Mouse (Mus musculus): Measurements from ENCODE around the gene Olfr1395. TPM values are rescaled to one million over a fixed set of nuclear protein-coding genes. Genes with fewer than 3 reads are reported as not detected.

Gene Olfr1395
- polyA plus RNA-seq, 1 experiment, result not detected

GRCm38 (mm10) chr11:49108833-49109232 lies 33.2 kb upstream of the Olfr1395 start:
- no peaks in the 10 kb centered on the region for H3K9me3 ChIP-seq (ENCODE audit: control insufficient read depth, low read length)
- no peak for TF ChIP-seq GATA1 (IDR thresholded peaks at IDR 0.05; ENCODE audit: low read length)
- no peak for TF ChIP-seq TAL1 (IDR thresholded peaks at IDR 0.05; ENCODE audit: low read length)
- H3K36me3 ChIP-seq (ENCODE audit: control insufficient read depth), result no peaks in the 10 kb centered on the region
- H3K4me1 ChIP-seq (ENCODE audit: control insufficient read depth), result peaks cover 4% of the 10 kb centered on the region
- no peak overlapping the region for H3K4me3 ChIP-seq (replicated peaks)
- no peaks in the 10 kb centered on the region for H3K27me3 ChIP-seq (ENCODE audit: control insufficient read depth)

GRCm38 (mm10) chr11:49111000-49111399 lies 31.1 kb upstream of the Olfr1395 start:
- Histone ChIP-seq H3K27me3 (ENCODE audit: control insufficient read depth) (no peaks in the 10 kb centered on the region), H3K9me3 (ENCODE audit: control insufficient read depth, low read length) (no peaks in the 10 kb centered on the region), H3K4me1 (ENCODE audit: control insufficient read depth) (no peaks in the 10 kb centered on the region), H3K4me3 (replicated peaks) (no peak overlapping the region), H3K36me3 (ENCODE audit: control insufficient read depth) (no peaks in the 10 kb centered on the region)
- TF ChIP-seq GATA1 (IDR thresholded peaks at IDR 0.05; ENCODE audit: low read length), result no peak
- no peak for TF ChIP-seq TAL1 (IDR thresholded peaks at IDR 0.05; ENCODE audit: low read length)

- Histone ChIP-seq H3K36me3 (ENCODE audit: control insufficient read depth) (no peaks in the 10 kb centered on the region), H3K4me3 (replicated peaks) (no peak overlapping the region), H3K27me3 (ENCODE audit: control insufficient read depth) (no peaks in the 10 kb centered on the region), H3K9me3 (ENCODE audit: control insufficient read depth, low read length) (no peaks in the 10 kb centered on the region), H3K4me1 (ENCODE audit: control insufficient read depth) (no peaks in the 10 kb centered on the region)
- TF ChIP-seq TAL1 (IDR thresholded peaks at IDR 0.05; ENCODE audit: low read length) (no peak), GATA1 (IDR thresholded peaks at IDR 0.05; ENCODE audit: low read length) (no peak)
Measured at GRCm38 (mm10) chr11:49112624-49113219, 29.4 kb upstream of the Olfr1395 start.

GRCm38 (mm10) chr11:49114158-49114557 lies 27.9 kb upstream of the Olfr1395 start:
- Histone ChIP-seq H3K9me3 (ENCODE audit: control insufficient read depth, low read length) (no peaks in the 10 kb centered on the region), H3K4me1 (ENCODE audit: control insufficient read depth) (no peaks in the 10 kb centered on the region), H3K4me3 (replicated peaks) (no peak overlapping the region), H3K36me3 (ENCODE audit: control insufficient read depth) (no peaks in the 10 kb centered on the region), H3K27me3 (ENCODE audit: control insufficient read depth) (no peaks in the 10 kb centered on the region)
- no peak for TF ChIP-seq TAL1 (IDR thresholded peaks at IDR 0.05; ENCODE audit: low read length)
- TF ChIP-seq GATA1 (IDR thresholded peaks at IDR 0.05; ENCODE audit: low read length), result no peak

- Histone ChIP-seq H3K36me3 (ENCODE audit: control insufficient read depth) (no peaks in the 10 kb centered on the region), H3K27me3 (ENCODE audit: control insufficient read depth) (no peaks in the 10 kb centered on the region), H3K4me3 (replicated peaks) (no peak within 1 kb of the TSS), H3K4me1 (ENCODE audit: control insufficient read depth) (no peaks in the 10 kb centered on the region), H3K9me3 (ENCODE audit: control insufficient read depth, low read length) (no peaks in the 10 kb centered on the region)
- no peak for TF ChIP-seq GATA1 (IDR thresholded peaks at IDR 0.05; ENCODE audit: low read length)
- TF ChIP-seq TAL1 (IDR thresholded peaks at IDR 0.05; ENCODE audit: low read length), result no peak
Measured at GRCm38 (mm10) chr11:49114774-49115173, 27.3 kb upstream of the Olfr1395 start, which contains the start of gene Olfr1396. Gene Olfr1396, minus strand, starts transcription at chr11:49114874.

GRCm38 (mm10) chr11:49119635-49120034 lies 22.4 kb upstream of the Olfr1395 start:
- no peaks in the 10 kb centered on the region for H3K9me3 ChIP-seq (ENCODE audit: control insufficient read depth, low read length)
- no peak overlapping the region for H3K4me3 ChIP-seq (replicated peaks)
- TF ChIP-seq TAL1 (IDR thresholded peaks at IDR 0.05; ENCODE audit: low read length) (no peak), GATA1 (IDR thresholded peaks at IDR 0.05; ENCODE audit: low read length) (no peak)
- H3K36me3 ChIP-seq (ENCODE audit: control insufficient read depth), result no peaks in the 10 kb centered on the region
- H3K4me1 ChIP-seq (ENCODE audit: control insufficient read depth), result peaks cover 12% of the 10 kb centered on the region
- no peaks in the 10 kb centered on the region for H3K27me3 ChIP-seq (ENCODE audit: control insufficient read depth)

GRCm38 (mm10) chr11:49124169-49124568 lies 17.9 kb upstream of the Olfr1395 start:
- peaks cover 16% of the 10 kb centered on the region for H3K4me1 ChIP-seq (ENCODE audit: control insufficient read depth)
- no peak overlapping the region for H3K4me3 ChIP-seq (replicated peaks)
- no peaks in the 10 kb centered on the region for H3K9me3 ChIP-seq (ENCODE audit: control insufficient read depth, low read length)
- no peaks in the 10 kb centered on the region for H3K36me3 ChIP-seq (ENCODE audit: control insufficient read depth)
- no peak for TF ChIP-seq TAL1 (IDR thresholded peaks at IDR 0.05; ENCODE audit: low read length)
- TF ChIP-seq GATA1 (IDR thresholded peaks at IDR 0.05; ENCODE audit: low read length), result no peak
- no peaks in the 10 kb centered on the region for H3K27me3 ChIP-seq (ENCODE audit: control insufficient read depth)

- no peaks in the 10 kb centered on the region for H3K27me3 ChIP-seq (ENCODE audit: control insufficient read depth)
- no peaks in the 10 kb centered on the region for H3K36me3 ChIP-seq (ENCODE audit: control insufficient read depth)
- no peaks in the 10 kb centered on the region for H3K9me3 ChIP-seq (ENCODE audit: control insufficient read depth, low read length)
- no peak within 1 kb of the TSS for H3K4me3 ChIP-seq (replicated peaks)
- no peaks in the 10 kb centered on the region for H3K4me1 ChIP-seq (ENCODE audit: control insufficient read depth)
- TF ChIP-seq GATA1 (IDR thresholded peaks at IDR 0.05; ENCODE audit: low read length), result no peak
- TF ChIP-seq TAL1 (IDR thresholded peaks at IDR 0.05; ENCODE audit: low read length), result no peak
Measured at GRCm38 (mm10) chr11:49154077-49154476, 12.0 kb downstream of the Olfr1395 start, which contains the start of gene Olfr1394. Gene Olfr1394, plus strand, starts transcription at chr11:49154377.

- H3K4me3 ChIP-seq (replicated peaks), result no peak overlapping the region
- no peaks in the 10 kb centered on the region for H3K36me3 ChIP-seq (ENCODE audit: control insufficient read depth)
- no peaks in the 10 kb centered on the region for H3K27me3 ChIP-seq (ENCODE audit: control insufficient read depth)
- H3K9me3 ChIP-seq (ENCODE audit: control insufficient read depth, low read length), result no peaks in the 10 kb centered on the region
- no peaks in the 10 kb centered on the region for H3K4me1 ChIP-seq (ENCODE audit: control insufficient read depth)
- TF ChIP-seq GATA1 (IDR thresholded peaks at IDR 0.05; ENCODE audit: low read length) (no peak), TAL1 (IDR thresholded peaks at IDR 0.05; ENCODE audit: low read length) (no peak)
Measured at GRCm38 (mm10) chr11:49156821-49157814, 15.0 kb downstream of the Olfr1395 start.

All from erythroblast, embryonic 14.5 days (primary cell).